Mouse (Mus musculus): ENCODE measurements at regions not wholly inside any gene's neighbourhood (a gene's known extent, or its start where the extent isn't known, plus 50 kb on each side); places are given as distances from the start of the nearest gene placed in this dataset.
"Not testable (repeated sequence)": the region's sequence is repeated elsewhere in the genome, so short reads cannot be mapped to it uniquely, and the experiment has no call there.

DNA sequence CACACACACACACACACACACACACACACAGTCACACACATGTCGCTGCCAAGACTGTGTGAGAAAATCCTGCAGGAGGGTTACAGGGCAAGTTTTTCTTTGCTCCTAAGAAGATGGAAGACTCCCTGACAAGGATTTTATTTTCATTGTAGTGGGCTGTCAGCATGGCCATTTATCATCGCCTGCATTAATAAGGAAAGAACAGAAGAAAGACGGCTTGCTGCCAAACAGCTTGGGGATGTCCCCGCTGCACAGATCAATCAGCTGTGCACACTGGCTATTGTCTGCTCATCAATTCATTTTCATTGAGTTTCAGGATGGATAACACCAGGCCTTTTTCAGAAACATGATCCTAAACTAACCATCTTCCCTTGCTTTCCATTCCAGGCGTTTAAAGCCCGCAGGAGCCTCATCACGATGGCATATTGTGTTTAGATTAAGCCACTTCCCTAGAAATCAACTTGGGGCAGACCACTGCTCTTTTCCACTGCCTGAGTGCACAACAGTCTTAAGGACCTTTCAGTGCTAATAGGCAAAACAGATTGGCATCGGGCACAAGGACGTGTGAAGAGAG lies 213.1 kb upstream of the Crbn start:
- DNase-seq: peak in 1 of 2 experiments; percentile 7

DNA sequence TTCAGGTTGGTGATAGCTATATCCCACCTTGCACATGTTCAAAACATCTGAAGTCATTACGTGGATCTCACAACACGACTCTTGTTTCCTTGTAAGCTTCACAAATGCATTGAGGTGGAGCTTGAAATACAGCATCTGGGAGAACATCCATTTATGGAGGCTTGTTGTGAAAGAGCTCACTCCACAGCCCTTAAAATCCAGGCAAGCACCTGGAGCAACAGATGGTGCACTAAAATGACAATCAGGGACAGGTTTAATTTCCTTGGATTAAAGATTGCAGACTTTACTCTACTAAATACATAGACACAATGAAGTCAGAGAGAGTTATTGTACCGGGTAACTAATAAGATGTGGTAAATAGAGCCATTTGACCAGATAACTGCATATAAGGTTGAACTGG lies 219.2 kb upstream of the Crbn start:
- DNase-seq: no peak

- DNase-seq: no peak
Observed at GRCm38 (mm10) chr6:107045177-107045576, 245.3 kb upstream of the Crbn start.

GRCm38 (mm10) chr6:107051604-107052003 lies 251.7 kb upstream of the Crbn start:
- peak; percentile 19 to 37 for DNase-seq

GRCm38 (mm10) chr6:107052180-107052579 lies 252.3 kb upstream of the Crbn start:
- DNase-seq: no peak

DNA sequence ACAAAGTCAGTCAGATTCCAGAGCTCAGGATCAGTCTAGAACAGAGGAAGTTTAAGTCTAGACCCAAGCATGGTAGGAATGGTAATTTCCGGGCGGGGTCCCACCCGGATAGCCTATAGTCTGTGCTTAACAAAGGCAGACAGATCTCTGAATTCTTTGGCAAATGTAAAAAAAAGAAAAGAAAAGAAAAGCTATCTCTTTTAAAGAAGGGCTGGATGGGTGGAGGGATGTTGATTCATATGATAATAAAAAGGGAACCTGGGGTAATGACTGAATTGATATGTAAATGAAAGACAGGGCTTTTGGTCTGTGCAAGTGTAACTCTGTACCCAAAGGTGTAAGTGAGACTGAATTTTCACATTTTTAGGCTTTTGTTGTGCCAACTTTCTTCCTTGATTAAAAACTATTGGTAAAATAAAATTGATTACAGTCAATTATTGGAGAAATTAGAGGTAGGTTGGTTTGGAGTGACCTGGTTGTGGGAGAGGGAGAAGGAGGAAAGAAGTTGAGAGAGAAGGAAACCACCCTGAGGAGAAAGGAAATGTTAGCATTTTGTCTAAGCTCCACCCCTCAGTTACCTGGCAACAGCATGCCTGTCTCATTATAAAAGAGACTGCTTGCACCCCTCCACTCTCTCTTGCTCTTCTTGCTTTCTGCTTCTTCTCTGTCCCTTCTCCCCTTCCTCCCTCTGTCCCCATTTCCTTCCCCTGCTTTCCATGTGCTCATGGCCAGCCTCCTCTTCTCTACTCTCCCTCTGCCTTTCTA lies 259.3 kb upstream of the Crbn start:
- DNase-seq: no peak

DNA sequence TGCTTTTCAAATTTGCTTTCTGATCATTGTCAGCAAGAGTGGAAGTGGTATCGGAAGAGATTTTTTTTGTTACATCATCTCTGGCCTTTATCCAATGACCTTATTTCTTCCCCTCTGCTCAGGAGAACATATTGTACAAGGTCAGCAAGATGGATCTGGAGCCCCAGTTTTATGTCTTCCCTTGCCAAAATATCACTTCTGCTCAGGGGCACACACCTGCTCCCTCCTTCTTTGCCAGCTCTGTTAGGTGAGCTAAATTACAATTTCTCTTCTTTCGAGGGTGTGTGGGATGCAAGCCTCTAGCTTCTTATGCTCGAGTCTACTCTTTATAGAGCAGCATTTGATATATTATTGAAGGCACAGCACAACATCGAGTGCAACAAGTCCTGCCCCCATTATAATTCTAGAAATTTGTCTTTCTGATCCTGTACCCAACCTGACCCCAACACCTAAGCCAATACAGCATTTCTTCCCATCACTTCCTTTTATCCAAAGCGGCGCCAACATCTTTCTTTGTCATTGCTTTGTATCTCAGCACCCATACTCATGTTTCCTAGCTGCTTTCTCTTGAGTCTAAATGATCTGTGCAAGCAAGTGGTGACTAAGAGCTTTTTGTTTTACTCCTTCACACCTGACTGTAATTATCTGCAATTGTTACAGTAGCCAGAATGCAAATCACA lies 263.1 kb upstream of the Crbn start:
- DNase-seq: peak in 1 of 2 experiments; percentile 1

- no peak for DNase-seq
Observed at GRCm38 (mm10) chr6:107070441-107070840, 270.6 kb upstream of the Crbn start.

- no peak for DNase-seq
Observed at GRCm38 (mm10) chr6:107092600-107092999, 292.7 kb upstream of the Crbn start.

GRCm38 (mm10) chr6:107128716-107129115 lies 328.8 kb upstream of the Crbn start:
- no peak for DNase-seq

GRCm38 (mm10) chr6:107167736-107168491 lies 361.7 kb upstream of the Lrrn1 start:
- no peak for DNase-seq

- no peak for DNase-seq
Observed at GRCm38 (mm10) chr6:107218309-107218708, 311.3 kb upstream of the Lrrn1 start.

GRCm38 (mm10) chr6:107218721-107219120 lies 310.8 kb upstream of the Lrrn1 start:
- DNase-seq: no peak

GRCm38 (mm10) chr6:107222602-107223001 lies 307.0 kb upstream of the Lrrn1 start:
- DNase-seq: no peak

- DNase-seq: not testable (repeated sequence)
Observed at GRCm38 (mm10) chr6:107229843-107230242, 299.7 kb upstream of the Lrrn1 start.

DNA sequence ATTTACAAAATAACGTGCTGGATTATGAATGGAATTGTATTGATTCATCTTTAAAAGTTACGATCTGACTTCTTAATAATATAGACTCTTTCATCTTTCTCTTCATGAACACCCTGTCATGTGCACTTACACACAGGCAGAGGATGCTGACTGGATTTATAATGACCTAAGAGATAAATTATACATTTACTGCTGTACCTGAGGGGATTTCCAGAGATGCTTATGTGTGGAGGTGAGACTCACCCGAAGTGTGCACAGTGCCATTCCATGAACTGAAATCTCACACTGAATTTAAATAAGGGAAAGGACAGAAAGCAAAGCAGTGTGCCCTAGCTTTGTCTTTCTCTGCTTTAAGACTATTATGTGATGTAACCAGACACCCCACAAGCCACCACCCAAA lies 291.9 kb upstream of the Lrrn1 start:
- no peak for DNase-seq

GRCm38 (mm10) chr6:107243981-107244380 lies 285.6 kb upstream of the Lrrn1 start:
- DNase-seq: no peak

DNA sequence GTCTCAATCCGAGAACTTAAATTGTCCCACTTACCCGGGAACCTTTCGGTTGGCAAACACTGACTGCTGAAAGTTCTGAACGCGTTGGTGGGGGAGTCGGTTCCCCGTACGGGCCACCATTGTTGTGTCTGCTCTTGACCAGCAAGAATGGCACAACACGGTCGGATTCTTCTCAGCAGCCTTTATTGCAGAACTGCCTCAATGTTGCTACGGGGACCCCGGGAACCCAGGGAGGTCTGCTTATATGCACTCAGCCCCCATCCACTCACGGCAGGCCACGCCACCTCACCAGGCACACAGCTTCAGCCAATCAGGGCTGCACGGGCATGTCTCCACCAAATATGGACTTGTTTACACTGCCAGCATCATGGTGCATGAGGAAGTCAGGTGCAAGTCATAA lies 249.2 kb upstream of the Lrrn1 start:
- no peak for DNase-seq

- DNase-seq: no peak
Observed at GRCm38 (mm10) chr6:107290850-107291249, 238.7 kb upstream of the Lrrn1 start.

GRCm38 (mm10) chr6:107303676-107304369 lies 225.7 kb upstream of the Lrrn1 start:
- DNase-seq: no peak

DNA sequence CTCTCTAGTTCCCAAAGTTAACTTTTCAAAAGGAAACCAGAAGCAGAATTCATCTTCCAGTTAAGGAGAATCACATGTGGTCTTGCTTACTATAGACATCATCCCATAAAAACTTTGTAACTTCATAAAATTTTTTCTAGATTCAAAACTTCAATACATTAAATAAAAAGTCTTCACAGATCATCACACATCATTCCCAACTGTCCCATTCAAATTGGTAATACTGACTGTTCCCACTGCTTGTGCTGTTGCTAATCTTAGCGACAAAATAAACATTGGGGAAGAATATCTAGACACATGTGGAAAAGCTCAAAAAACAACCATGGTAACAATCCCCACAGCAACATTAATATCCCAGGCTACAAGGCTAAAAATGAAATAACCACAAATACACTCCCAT lies 210.0 kb upstream of the Lrrn1 start:
- DNase-seq: no peak

DNA sequence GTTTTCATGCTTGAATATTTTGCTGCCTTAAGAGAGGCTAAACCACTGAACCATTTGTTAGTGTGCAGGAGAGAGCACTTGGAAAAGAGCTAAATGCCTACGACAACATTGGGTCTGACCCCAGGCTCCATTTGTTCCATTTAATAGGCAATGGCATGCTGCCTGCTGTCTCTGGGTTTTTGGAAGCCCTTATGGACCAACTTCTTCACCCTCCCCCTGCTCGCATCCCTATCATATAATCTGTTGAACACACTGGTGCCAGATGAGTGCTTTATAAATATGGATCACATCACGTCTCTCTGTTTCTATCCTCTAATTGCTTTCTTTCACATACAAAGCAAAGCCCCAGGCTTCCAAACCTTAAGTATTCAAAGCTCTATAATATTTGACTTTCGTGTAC lies 179.1 kb upstream of the Lrrn1 start:
- no peak for DNase-seq
